ENCODE assay signal across 7 mouse cellular contexts in genomic region chr5:142929400-142929752, GRCm38 (mm10). TPM values are rescaled to one million over a fixed set of nuclear protein-coding genes. Genes with fewer than 3 reads are reported as not detected.
DNase-seq lines count a peak whose midpoint lies in the region; ATAC-seq and TF ChIP-seq lines count a peak whose summit lies in the region.

No protein-coding gene starts in this region.

- no peaks in the 10 kb centered on the region for H3K36me3 ChIP-seq in neural tube, embryonic 11.5 days (ENCODE audit: control insufficient read depth, insufficient read depth, low read length)
- H3K36me3 ChIP-seq in limb, embryonic 14.5 days (ENCODE audit: control insufficient read depth, insufficient read depth, low read length): no peaks in the 10 kb centered on the region
- H3K36me3 ChIP-seq in stomach, postnatal 0 days (ENCODE audit: control insufficient read depth, insufficient read depth, low read length): no peaks in the 10 kb centered on the region

- no peaks in the 10 kb centered on the region for H3K9me3 ChIP-seq in neural tube, embryonic 11.5 days (ENCODE audit: control insufficient read depth, low read length)
- H3K9me3 ChIP-seq in limb, embryonic 14.5 days (ENCODE audit: control insufficient read depth, low read length): no peaks in the 10 kb centered on the region
- H3K9me3 ChIP-seq in stomach, postnatal 0 days (ENCODE audit: control insufficient read depth, low read length): no peaks in the 10 kb centered on the region

- peak overlapping the region; percentile 56 for H3K9ac ChIP-seq in neural tube, embryonic 11.5 days (ENCODE audit: low read length)
- peak overlapping the region; percentile 60 for H3K9ac ChIP-seq in limb, embryonic 14.5 days (ENCODE audit: low read depth, low read length, severe bottlenecking)
- peak overlapping the region; percentile 63 for H3K9ac ChIP-seq in stomach, postnatal 0 days (ENCODE audit: low read length)

- intact Hi-C loops in left cerebral cortex, postnatal 10 days (cut with DNase I): no loop called here

- no peak for ATAC-seq in neural tube, embryonic 11.5 days (ENCODE audit: insufficient read depth, low FRiP score, low TSS enrichment)
- peak; percentile 28 for ATAC-seq in limb, embryonic 14.5 days (ENCODE audit: low FRiP score, low read depth)
- no peak for ATAC-seq in stomach, postnatal 0 days (ENCODE audit: low FRiP score, low TSS enrichment)

- no peak for TF ChIP-seq CTCF in embryonic fibroblast, embryonic 13.5 days (IDR thresholded peaks at IDR 0.05; ENCODE audit: borderline replicate concordance, insufficient read depth, low read length)
- TF ChIP-seq CTCF in stomach, postnatal 0 days (IDR thresholded peaks at IDR 0.05; ENCODE audit: low read depth): no peak

- H3K4me2 ChIP-seq in neural tube, embryonic 11.5 days (ENCODE audit: low read depth): peak overlapping the region; percentile 46
- H3K4me2 ChIP-seq in limb, embryonic 14.5 days (replicated peaks; ENCODE audit: low read depth, low read length, severe bottlenecking): peak overlapping the region; percentile 58
- peak overlapping the region; percentile 66 for H3K4me2 ChIP-seq in stomach, postnatal 0 days (replicated peaks; ENCODE audit: low read depth)

- H3K4me1 ChIP-seq in neural tube, embryonic 11.5 days (ENCODE audit: control insufficient read depth, insufficient read depth, low read length): peaks cover 6% of the 10 kb centered on the region; the same call in 1 of the 2 replicates
- peaks cover 12% of the 10 kb centered on the region for H3K4me1 ChIP-seq in embryonic fibroblast, embryonic 13.5 days (ENCODE audit: control insufficient read depth, insufficient read depth, low read length)
- H3K4me1 ChIP-seq in limb, embryonic 14.5 days (ENCODE audit: control insufficient read depth, insufficient read depth, low read length): peaks cover 6% of the 10 kb centered on the region; the same call in 1 of the 2 replicates
- peaks cover 9% of the 10 kb centered on the region for H3K4me1 ChIP-seq in stomach, postnatal 0 days (replicated peaks; ENCODE audit: control insufficient read depth, insufficient read depth)

- no peak overlapping the region for H3K27ac ChIP-seq in neural tube, embryonic 11.5 days (ENCODE audit: low read depth, low read length)
- H3K27ac ChIP-seq in embryonic fibroblast, embryonic 13.5 days (ENCODE audit: insufficient read depth, low read length): peak overlapping the region; percentile 91
- H3K27ac ChIP-seq in limb, embryonic 14.5 days (replicated peaks; ENCODE audit: low read depth, low read length): peak overlapping the region; percentile 58
- peak overlapping the region; percentile 94 for H3K27ac ChIP-seq in stomach, postnatal 0 days (replicated peaks)

- TF ChIP-seq EP300 in stomach, postnatal 0 days (optimal IDR thresholded peaks at IDR 0.05): no peak

- peak overlapping the region; percentile 26 for H3K4me3 ChIP-seq in neural tube, embryonic 11.5 days (ENCODE audit: low read depth, low read length)
- peak overlapping the region; percentile 37 for H3K4me3 ChIP-seq in embryonic fibroblast, embryonic 13.5 days (ENCODE audit: insufficient read depth, low read length)
- H3K4me3 ChIP-seq in limb, embryonic 14.5 days (replicated peaks; ENCODE audit: low read length): peak overlapping the region; percentile 41
- H3K4me3 ChIP-seq in stomach, postnatal 0 days (ENCODE audit: low read depth, low read length): peak overlapping the region; percentile 50

- WGBS in neural tube, embryonic 11.5 days: 26% methylated on average over 4 of the region's 4 CpGs
- WGBS in limb, embryonic 14.5 days: 17% methylated on average over 4 of the region's 4 CpGs
- 16% methylated on average over 4 of the region's 4 CpGs for WGBS in stomach, postnatal 0 days

- 0 out of 2 replicates have a peak, but pooled peaks cover 3% of the 10 kb centered on the region for H3K27me3 ChIP-seq in neural tube, embryonic 11.5 days (ENCODE audit: control insufficient read depth, insufficient read depth, low read length)
- no peaks in the 10 kb centered on the region for H3K27me3 ChIP-seq in limb, embryonic 14.5 days (ENCODE audit: control insufficient read depth, insufficient read depth, low read length)
- H3K27me3 ChIP-seq in stomach, postnatal 0 days (ENCODE audit: control insufficient read depth, insufficient read depth, low read length): no peaks in the 10 kb centered on the region

- DNase-seq in neural tube, embryonic 11.5 days (ENCODE audit: low spot score): no peak
- no peak for DNase-seq in neural tube, embryonic 10.5 days (ENCODE audit: extremely low spot score, low spot score)
- DNase-seq in limb, embryonic 14.5 days (ENCODE audit: low spot score): peak; percentile 37
- no peak for DNase-seq in stomach, postnatal 0 days (ENCODE audit: low spot score)
- no peak for DNase-seq in frontal cortex, postnatal 36 days (ENCODE audit: low spot score in 2 of 2)
- no peak for DNase-seq in left cerebral cortex, postnatal 10 days (ENCODE audit: extremely low spot score in 1 of 2, low spot score in 2 of 2)

- TF ChIP-seq POLR2A in embryonic fibroblast, embryonic 13.5 days (IDR thresholded peaks at IDR 0.05; ENCODE audit: low read depth, low read length): peak; percentile 13; the same call in 1 of the 2 replicates
- TF ChIP-seq POLR2A in limb, embryonic 14.5 days (IDR thresholded peaks at IDR 0.05; ENCODE audit: borderline replicate concordance, extremely low read depth, insufficient read depth, insufficient read length): no peak

RNA-seq across cellular contexts. Expression of gene Actb, which starts 22.8 kb away (rescaled TPM):
- polyA plus RNA-seq in neural tube, embryonic 11.5 days (2014; fragmentation: Nextera tagmentation; extraction: Ambion mirVana): 15,839 and 16,684 TPM in 2 replicates
- polyA plus RNA-seq in embryonic fibroblast, embryonic 13.5 days (2011; ENCODE audit: insufficient read length, low read depth, missing spikeins): 7,994 and 9,776 TPM in 2 replicates
- 2,733 and 3,354 TPM in 2 replicates for polyA plus RNA-seq in limb, embryonic 14.5 days (2012; rRNA removed)
- polyA plus RNA-seq in limb, embryonic 14.5 days (2014; fragmentation: Nextera tagmentation; extraction: Ambion mirVana): 14,101 and 14,367 TPM in 2 replicates
- 14,823 and 16,187 TPM in 2 replicates for polyA plus RNA-seq in stomach, postnatal 0 days (2015; fragmentation: Nextera tagmentation; extraction: Ambion mirVana)
- total RNA-seq in left cerebral cortex, postnatal 10 days (2021): 1,000 to 10,000 TPM; 3,611 to 3,673 TPM

RNA-seq across cellular contexts. Expression of gene Fscn1, which starts 30.8 kb away (rescaled TPM):
- 664 and 698 TPM in 2 replicates for polyA plus RNA-seq in neural tube, embryonic 11.5 days (2014; fragmentation: Nextera tagmentation; extraction: Ambion mirVana)
- polyA plus RNA-seq in embryonic fibroblast, embryonic 13.5 days (2011; ENCODE audit: insufficient read length, low read depth, missing spikeins): 323 and 406 TPM in 2 replicates
- 395 and 512 TPM in 2 replicates for polyA plus RNA-seq in limb, embryonic 14.5 days (2012; rRNA removed)
- polyA plus RNA-seq in limb, embryonic 14.5 days (2014; fragmentation: Nextera tagmentation; extraction: Ambion mirVana): 356 and 368 TPM in 2 replicates
- polyA plus RNA-seq in stomach, postnatal 0 days (2015; fragmentation: Nextera tagmentation; extraction: Ambion mirVana): 42.0 and 42.7 TPM in 2 replicates
- 100 to 1,000 TPM; 442 to 448 TPM for total RNA-seq in left cerebral cortex, postnatal 10 days (2021)

RNA-seq across cellular contexts. Expression of gene Fbxl18, which starts 34.2 kb away (rescaled TPM):
- polyA plus RNA-seq in neural tube, embryonic 11.5 days (2014; fragmentation: Nextera tagmentation; extraction: Ambion mirVana): 12.2 and 13.7 TPM in 2 replicates
- 8.7 and 8.8 TPM in 2 replicates for polyA plus RNA-seq in embryonic fibroblast, embryonic 13.5 days (2011; ENCODE audit: insufficient read length, low read depth, missing spikeins)
- polyA plus RNA-seq in limb, embryonic 14.5 days (2012; rRNA removed): 12.5 and 21.1 TPM in 2 replicates
- 9.4 and 10.2 TPM in 2 replicates for polyA plus RNA-seq in limb, embryonic 14.5 days (2014; fragmentation: Nextera tagmentation; extraction: Ambion mirVana)
- polyA plus RNA-seq in stomach, postnatal 0 days (2015; fragmentation: Nextera tagmentation; extraction: Ambion mirVana): 5.0 and 5.3 TPM in 2 replicates
- total RNA-seq in left cerebral cortex, postnatal 10 days (2021): 10 to 100 TPM; 32.3 to 34.8 TPM
